Mouse (Mus musculus) right cerebral cortex, postnatal 36 days (tissue): ENCODE data around the gene Sept9.

Experiments
- DNase-seq, 2 experiments: peaks; one replicate each; pipeline ENCODE4 v3.0.0; 2022; ENCODE audit warnings: low spot score in 2 of 2, mixed read lengths in 1 of 2

Sept9 gene

DNA sequence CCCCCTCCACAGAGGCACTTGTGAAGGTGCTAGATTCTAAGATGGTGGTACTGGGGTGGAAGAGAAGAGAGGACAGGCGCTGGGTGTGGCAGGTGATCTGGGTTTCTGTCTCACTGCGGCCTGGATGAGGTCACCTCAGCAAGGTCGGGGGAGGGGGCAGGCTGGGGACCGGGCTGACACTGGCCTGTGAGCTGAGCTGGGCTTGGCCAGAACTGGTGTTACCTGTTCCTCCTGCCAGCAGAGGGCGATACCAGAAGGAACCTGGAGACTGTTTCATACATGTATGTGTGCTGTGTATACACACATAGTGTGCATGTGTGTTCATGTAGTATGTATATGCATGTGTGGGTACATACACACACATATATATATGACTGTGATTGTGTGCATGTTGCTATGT lies 23.2 kb upstream of the Sept9 start:
- DNase-seq, result no peak

- no peak for DNase-seq
Measured at GRCm38 (mm10) chr11:117176900-117177299, 22.6 kb upstream of the Sept9 start.

DNA sequence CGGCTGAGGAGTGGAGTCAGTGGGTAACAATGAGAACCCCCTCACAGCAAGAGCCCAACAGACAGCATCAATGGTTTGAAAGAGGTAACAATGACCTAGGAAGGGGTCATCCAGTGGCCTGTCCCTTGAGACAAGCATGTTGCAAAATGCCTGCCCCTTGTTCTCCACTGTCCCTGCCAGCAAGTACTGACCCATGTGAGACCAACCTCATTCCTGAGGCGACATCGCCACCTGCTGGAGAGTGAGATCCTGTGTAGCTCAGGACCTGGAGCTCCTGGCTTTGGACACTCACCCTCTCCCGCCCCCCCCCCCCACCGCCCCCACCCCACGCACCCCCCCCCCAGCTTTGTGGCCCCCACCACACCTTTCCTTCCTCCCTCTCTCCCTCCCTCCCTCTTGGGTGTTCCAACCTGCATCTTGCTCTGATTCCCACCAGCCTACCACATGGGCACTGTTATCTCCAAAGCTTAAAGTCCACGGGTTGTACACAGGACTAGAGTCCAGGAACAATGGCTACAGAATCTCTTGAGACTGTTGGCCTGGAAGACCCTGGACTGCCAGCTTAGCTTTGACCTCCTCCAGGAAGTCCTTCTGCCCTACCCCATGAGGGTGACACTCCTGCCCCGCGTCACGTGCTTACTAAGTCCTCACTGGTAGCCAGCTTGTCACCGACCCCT lies 22.0 kb upstream of the Sept9 start:
- peak; percentile 83 to 85 for DNase-seq

- DNase-seq, result no peak
Measured at GRCm38 (mm10) chr11:117179902-117180301, 19.6 kb upstream of the Sept9 start.

DNA sequence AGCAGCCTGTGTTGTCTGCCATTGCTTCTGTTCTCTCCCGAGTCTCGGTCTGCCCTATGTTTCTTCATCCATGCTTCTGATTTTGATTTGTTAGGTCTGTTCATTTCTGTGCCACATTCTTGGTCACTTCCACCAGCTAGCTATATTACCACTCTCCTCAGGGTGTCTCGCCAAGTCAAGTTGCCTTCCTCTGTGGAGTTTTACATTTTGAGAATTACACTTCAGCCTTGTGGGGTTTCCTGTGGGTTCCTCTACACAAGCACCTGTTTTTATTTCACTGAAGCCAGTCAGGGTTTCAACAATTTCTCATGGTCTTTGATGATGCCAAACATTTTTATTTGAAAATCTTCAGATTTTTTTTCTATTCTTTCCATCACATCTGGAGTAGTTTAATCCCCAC lies 16.7 kb upstream of the Sept9 start:
- DNase-seq, result no peak

DNA sequence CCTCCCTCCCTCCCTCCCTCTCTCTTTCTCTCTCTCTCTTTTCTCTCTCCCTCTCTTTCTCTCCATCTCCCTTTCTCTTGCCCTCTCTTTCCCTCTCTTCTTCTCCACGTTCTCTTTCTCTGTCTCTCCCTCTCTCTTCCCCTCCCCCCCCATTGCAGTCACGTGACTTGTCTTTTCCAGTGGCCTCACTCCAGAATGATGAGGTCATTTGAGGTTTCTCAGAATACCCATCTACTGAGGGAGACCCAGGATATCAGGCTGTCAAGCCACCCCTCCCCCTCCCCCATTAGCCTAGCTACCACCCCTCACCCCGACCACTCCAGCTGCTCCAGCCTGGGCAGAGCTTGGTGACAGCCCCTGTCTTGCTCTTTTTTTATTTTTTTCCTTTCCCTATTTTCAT lies 16.2 kb upstream of the Sept9 start:
- no peak for DNase-seq

- no peak for DNase-seq
Measured at GRCm38 (mm10) chr11:117183841-117184240, 15.6 kb upstream of the Sept9 start.

DNA sequence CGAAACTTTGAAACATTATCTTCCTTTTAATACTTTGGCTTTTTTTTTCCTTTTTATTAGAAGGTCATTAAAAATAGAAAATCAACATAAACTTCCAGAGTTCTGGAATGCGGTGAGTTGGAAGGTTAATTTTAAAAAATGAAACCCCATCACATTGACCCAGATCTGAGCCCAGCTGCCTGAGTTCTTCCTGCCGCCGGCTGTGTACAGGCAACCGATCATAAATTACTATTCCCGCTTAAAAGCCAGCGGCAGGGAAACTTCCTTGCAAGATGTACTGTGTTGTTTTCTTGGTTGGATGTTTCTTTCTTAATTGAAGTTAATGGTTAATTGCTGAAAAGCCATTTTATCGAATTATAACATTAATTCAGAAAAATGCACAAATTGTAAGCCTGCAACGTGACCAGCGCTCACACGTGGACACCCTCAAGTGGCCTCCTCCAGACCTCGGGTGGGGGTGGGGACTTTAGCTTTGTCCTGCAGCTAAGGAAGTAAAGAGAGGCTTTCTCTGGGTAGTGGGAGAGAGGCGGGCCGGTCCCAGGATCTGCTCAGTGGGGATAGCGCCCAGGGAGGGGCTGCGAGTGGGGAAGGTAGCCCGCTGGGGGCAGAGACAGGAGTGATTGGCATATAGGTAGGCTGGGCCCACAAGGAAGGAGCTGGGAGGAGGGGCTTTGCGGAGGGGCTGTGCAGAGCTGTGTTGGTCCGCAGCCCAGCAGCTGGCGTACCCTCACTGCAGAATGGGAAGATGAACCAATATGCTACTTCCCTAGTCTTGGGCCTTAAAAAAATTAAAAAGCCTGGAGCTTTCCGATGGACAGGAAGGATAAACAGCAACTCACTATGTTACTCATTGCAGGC lies 14.2 kb upstream of the Sept9 start:
- no peak for DNase-seq

DNA sequence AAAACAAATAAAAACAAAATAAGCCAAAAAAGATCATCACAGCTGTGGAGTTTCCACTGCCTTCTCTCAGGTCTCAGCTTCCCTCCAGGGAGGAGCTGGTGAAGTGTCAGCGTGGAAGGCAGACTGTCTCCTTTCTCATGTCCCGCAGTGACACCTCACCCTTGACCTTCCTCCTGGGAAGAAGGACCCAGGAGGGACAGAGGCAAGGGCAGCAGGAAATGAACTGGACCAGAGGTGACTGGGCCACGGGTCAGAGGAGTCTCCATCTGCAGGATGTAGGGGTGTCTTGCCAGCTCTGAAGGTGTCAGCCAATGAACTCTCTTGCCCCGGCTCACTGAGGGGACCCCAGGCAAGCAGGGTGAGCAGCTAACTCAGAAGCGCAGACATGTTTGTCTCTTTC lies 7.9 kb upstream of the Sept9 start:
- DNase-seq, result no peak

GRCm38 (mm10) chr11:117194475-117194937 lies 5.0 kb upstream of the Sept9 start:
- no peak for DNase-seq

DNA sequence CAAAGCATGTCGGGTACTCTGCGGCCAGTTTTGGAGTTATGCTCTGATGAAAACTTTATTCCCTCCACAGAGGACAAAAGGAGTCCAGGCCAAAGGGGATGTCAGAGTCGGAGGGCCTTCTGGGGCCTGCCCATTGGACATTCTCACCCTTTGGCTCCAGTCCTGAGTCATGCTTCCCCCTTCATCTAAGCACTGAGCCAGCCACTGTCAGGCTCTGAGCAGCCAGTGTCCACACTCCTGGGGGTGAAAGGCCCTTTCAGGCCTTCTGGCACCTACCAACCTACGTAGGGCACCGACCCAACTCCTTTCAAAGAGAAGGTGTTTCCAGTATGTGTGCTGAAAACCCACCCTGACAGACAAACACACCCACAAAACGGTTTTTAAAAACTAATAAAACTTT lies 3.8 kb upstream of the Sept9 start:
- DNase-seq, result no peak

- DNase-seq, result no peak
Measured at GRCm38 (mm10) chr11:117196681-117197080, 2.8 kb upstream of the Sept9 start.

GRCm38 (mm10) chr11:117198122-117198521 lies 1.3 kb upstream of the Sept9 start:
- no peak for DNase-seq

- DNase-seq, result no peak
Measured at GRCm38 (mm10) chr11:117201846-117202245, 2.4 kb downstream of the Sept9 start.

GRCm38 (mm10) chr11:117204606-117205005 lies 5.1 kb downstream of the Sept9 start:
- no peak for DNase-seq

DNA sequence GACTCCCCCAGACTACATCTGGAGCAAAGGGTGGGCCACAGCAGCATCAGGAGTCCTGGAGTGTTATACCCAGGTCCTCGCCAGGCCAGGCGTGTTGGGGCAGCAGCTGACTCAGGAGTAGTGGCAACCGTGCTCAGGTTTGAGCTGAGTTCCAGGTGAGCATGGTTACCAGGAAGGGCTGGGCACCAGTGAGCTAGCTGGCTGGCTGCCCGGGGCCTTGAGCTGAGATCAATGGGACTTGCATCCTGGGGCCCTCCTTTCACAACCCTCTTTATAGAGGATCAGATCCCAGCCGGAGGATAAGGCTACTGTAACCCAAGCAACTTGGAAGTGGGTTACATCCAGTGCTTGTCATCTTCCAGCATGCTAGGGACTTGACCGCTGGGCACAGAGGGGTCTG lies 5.6 kb downstream of the Sept9 start:
- no peak for DNase-seq

GRCm38 (mm10) chr11:117205447-117205846 lies 6.0 kb downstream of the Sept9 start:
- no peak for DNase-seq

DNA sequence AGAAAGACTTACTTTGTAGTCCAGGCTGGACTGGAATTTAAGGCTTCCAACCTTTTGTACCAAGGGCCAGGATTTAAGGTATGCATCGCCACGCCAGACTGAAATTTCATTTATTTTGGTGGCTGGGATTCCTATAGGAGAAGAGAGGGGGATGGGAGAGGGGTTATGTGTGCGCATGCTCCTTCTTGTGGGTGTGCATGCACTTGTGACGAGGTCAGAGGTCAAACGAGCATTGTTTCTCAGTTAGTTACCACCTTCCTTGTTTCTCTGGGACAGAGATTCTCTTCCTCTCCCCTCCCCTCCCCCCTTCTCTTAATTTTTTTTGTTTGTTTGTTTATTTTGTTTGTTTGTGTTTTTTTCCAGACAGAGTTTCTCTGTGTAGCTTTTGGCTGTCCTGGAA lies 8.0 kb downstream of the Sept9 start:
- no peak for DNase-seq

- peak in 1 of 2 experiments; percentile 32 for DNase-seq
Measured at GRCm38 (mm10) chr11:117208151-117208673, 8.8 kb downstream of the Sept9 start.

GRCm38 (mm10) chr11:117216713-117217112 lies 17.3 kb downstream of the Sept9 start:
- DNase-seq, result no peak

DNA sequence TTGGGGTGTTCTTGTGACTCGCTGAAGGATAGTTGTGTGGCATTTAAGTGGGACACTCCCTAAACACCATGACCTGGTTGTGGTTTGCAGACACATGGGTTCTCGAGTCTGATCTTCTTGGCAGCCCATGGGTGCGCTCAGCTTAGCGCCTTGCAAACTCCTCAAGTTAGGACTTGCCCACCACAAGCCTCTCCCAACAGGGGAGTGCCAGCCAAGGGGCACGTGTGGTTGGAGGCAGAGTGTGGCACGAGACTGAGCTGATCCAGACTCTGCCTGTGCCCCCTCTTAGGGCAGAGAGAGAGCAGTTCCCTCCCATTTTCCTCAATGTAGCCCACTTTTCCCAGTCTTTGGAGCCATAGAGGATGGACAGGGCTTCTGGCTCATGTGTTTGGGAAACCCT lies 18.6 kb downstream of the Sept9 start:
- no peak for DNase-seq

DNA sequence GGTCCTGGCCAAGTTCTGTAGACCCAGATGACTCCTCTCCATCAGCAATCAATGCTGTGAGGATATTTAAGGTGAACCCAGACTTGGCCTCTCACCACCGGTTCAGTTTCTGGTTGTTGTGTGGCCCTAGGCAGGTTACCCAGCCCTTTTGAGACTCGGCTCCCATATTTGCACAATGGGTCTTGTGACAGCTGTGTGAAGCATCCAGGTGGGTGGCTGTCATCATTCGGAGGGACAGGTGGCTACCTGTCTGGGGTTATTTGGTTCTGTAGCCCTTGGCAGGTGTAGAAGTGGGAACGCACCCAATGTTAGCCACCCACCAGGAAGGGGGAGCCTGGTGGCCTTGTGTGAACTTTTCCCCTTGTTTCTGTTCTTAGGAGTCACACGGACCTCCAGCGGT lies 19.0 kb downstream of the Sept9 start:
- no peak for DNase-seq

DNA sequence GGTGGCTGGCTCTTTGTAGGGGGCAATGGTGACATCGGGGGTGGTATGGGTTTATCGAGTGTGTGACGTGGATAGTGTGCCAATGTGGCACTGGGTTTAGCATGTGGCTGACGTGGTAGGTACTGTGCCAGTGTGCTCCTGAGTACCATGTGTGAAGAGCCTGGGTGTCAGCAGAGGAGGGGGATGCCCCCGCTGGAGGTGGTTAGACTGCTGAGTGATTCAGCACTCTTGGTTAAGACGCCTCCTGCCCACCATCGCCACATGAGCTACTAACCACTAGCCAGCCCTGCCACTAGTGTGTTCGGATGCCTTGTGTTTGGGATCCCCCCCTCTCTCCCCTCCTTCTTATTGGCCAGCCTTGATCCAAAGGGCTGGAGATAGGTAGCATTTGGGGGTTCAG lies 21.3 kb downstream of the Sept9 start:
- no peak for DNase-seq
